Mouse (Mus musculus): ENCODE results near the gene Tmem235. TPM values are rescaled to one million over a fixed set of nuclear protein-coding genes. Genes with fewer than 3 reads are reported as not detected.

The Tmem235 gene
- polyA plus RNA-seq, 1 experiment from 2014 or later, result not detected

DNA sequence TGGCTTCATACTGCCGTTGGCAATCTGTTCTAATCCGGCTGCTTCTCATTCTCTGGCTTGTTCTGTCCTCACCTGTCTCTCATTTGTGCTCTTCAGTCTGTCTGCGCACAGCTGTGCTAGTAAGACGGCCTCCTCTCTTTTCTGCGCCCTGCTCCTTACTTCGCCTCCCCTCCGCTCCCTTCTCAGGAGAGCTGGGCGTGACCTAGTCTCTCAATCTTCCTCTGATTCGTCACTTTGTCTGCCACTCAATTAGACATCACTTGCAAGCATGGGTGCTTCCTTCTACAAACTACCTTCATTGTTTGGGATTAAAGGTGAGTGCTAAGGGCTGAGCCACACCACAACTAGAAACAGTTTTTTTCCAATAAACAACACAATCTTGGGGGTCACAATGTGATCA is 6.3 kb upstream of the Tmem235 start:
- Histone ChIP-seq H3K36me3 (peaks cover 64% of the 10 kb centered on the region), H3K27ac (no peak overlapping the region), H3K9me3 (replicated peaks) (no peaks in the 10 kb centered on the region), H3K27me3 (peaks cover 10% of the 10 kb centered on the region), H3K4me3 (replicated peaks) (no peak overlapping the region), H3K4me2 (no peak overlapping the region), H3K4me1 (peaks cover 17% of the 10 kb centered on the region), H3K9ac (no peak overlapping the region)
- 92% methylated on average over 9 of the region's 9 CpGs for WGBS
- ATAC-seq (replicated peaks; ENCODE audit: low FRiP score), result no peak

DNA sequence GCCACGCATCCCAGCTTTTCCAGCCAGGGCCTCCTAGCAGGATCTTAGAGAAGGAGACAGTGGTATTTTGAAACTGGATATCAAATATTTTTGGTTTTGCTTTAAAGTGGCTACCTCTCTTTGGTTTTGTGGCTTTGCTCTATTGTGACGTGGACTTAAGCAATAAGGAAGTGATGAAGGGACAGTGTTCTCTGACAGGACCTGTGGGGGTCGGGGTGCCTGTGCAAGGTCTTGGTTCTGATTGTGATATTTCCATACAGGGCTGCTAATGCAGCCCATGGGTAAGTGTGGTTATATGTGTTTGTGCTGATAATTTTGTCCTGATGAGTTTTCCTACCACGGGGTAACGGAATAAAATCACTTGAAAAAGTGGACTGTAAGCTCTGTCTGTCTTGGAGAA is 5.2 kb upstream of the Tmem235 start:
- H3K4me2 ChIP-seq, result no peak overlapping the region
- H3K9me3 ChIP-seq (replicated peaks), result no peaks in the 10 kb centered on the region
- no peak overlapping the region for H3K4me3 ChIP-seq (replicated peaks)
- no peak overlapping the region for H3K9ac ChIP-seq
- ATAC-seq (replicated peaks; ENCODE audit: low FRiP score), result no peak
- WGBS, result 81% methylated on average over 5 of the region's 5 CpGs
- H3K27ac ChIP-seq, result no peak overlapping the region
- H3K4me1 ChIP-seq, result peaks cover 15% of the 10 kb centered on the region
- H3K27me3 ChIP-seq, result peaks cover 22% of the 10 kb centered on the region
- peaks cover 64% of the 10 kb centered on the region for H3K36me3 ChIP-seq

DNA sequence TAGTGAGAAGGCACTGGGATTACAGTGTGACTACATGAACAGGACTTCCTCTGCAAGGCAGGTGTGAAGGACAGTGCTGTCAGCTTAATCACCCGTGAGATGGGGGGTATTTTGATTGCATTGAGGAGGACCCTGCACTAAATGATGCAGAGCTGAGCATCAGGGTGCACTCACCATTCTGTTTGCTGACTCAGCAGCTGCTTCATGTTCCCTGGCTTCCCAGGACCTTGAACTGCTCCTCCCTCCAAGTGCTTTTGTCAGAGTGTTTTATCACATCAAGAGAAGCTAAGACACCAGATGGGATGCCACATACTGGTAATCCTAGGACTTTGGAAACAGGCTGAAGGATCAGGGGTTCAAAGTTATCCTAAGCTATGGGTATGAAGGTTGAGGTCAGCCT is 4.6 kb upstream of the Tmem235 start:
- Histone ChIP-seq H3K4me3 (replicated peaks) (no peak overlapping the region), H3K4me2 (no peak overlapping the region), H3K9ac (no peak overlapping the region), H3K9me3 (replicated peaks) (no peaks in the 10 kb centered on the region), H3K4me1 (peaks cover 16% of the 10 kb centered on the region), H3K27me3 (peaks cover 28% of the 10 kb centered on the region), H3K36me3 (peaks cover 62% of the 10 kb centered on the region), H3K27ac (no peak overlapping the region)
- WGBS, result 47% methylated on average over 1 of the region's 1 CpGs
- 0 out of 2 replicates have a peak, but pooled peaks have one; percentile 22 for ATAC-seq (replicated peaks; ENCODE audit: low FRiP score)

DNA sequence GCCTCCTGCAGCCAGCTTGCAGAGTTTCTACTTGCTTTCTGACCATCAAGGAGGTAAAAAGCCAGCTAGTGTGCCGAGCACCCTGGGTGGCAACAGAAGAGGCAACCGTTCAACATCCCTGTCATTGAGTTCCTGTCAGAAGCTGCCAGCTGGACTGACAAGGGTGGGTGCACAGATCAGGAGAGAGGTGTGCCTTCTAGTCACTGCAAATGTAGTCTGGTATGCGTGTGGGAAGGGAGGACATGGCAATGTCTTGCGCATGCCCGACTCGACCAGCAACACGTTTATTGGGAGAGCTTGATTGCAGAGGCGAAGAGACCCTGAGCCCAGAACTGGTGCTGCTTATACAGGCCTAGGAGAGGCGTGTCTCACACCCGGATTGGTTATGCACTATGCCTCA is 3.1 kb upstream of the Tmem235 start:
- Histone ChIP-seq H3K27me3 (peaks cover 43% of the 10 kb centered on the region), H3K4me1 (peaks cover 13% of the 10 kb centered on the region), H3K36me3 (peaks cover 50% of the 10 kb centered on the region), H3K27ac (no peak overlapping the region), H3K9ac (no peak overlapping the region), H3K9me3 (replicated peaks) (no peaks in the 10 kb centered on the region), H3K4me2 (no peak overlapping the region), H3K4me3 (replicated peaks) (no peak overlapping the region)
- no peak for ATAC-seq (replicated peaks; ENCODE audit: low FRiP score)
- 91% methylated on average over 10 of the region's 10 CpGs for WGBS

DNA sequence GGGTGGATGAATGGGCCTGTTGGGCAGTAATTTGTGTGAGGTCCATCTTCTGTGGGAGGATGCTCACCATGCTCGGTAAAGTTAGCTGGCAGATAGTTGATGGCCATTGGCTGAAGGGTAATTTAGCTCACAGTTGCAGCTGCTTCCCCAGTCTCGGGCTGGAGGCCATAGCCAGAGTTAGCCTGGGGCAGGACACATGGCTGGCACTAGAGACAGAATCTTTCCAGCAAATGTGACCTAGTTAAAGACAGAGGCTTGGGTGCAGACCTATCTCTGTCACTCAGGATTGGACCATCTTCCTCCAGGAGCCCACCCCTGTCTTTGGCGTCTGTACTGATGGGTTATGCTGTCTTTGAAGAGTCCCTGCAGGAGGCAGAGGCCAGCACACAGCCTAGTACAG is 2.2 kb upstream of the Tmem235 start:
- H3K36me3 ChIP-seq, result peaks cover 40% of the 10 kb centered on the region
- H3K27ac ChIP-seq, result no peak overlapping the region
- no peak overlapping the region for H3K4me2 ChIP-seq
- no peak overlapping the region for H3K4me3 ChIP-seq (replicated peaks)
- H3K9ac ChIP-seq, result no peak overlapping the region
- H3K9me3 ChIP-seq (replicated peaks), result no peaks in the 10 kb centered on the region
- peaks cover 50% of the 10 kb centered on the region for H3K27me3 ChIP-seq
- H3K4me1 ChIP-seq, result peaks cover 13% of the 10 kb centered on the region
- no peak for ATAC-seq (replicated peaks; ENCODE audit: low FRiP score)
- 37% methylated on average over 3 of the region's 3 CpGs for WGBS

DNA sequence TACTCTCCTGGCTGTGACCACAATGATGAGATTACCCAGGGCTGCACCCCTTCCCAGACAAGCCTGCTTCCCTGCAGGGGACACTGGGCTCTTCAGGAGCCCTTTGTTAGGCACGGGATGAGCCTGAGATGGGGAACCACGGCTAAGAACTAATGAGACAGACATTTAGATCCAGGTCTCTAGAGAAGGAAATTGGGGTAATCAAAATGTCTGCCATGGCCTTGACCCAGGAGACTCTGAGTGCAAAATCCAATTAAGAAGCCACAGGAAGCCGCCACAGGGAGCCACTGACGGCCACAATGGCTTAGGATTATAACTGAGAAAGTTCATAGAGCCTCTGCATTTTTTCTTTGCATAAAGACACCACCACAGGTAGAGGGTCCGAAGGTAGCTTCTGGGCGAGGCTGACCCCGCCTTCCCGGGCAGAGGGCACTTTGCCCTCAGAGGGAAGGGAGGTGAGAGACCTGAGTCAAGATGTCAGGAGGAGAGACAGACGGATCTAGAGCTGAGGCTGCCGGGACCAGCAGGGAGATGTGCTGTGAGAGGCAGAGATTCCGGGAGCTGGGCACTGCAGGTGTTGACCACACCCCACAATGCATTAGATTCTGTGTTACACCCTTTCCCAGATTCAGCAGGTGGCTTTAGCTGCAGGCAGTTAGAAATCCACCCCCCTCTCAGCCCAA is 2.8 kb downstream of the Tmem235 start:
- ATAC-seq (replicated peaks; ENCODE audit: low FRiP score), result no peak
- Histone ChIP-seq H3K9me3 (replicated peaks) (no peaks in the 10 kb centered on the region), H3K9ac (no peak overlapping the region), H3K27me3 (peaks cover 53% of the 10 kb centered on the region), H3K4me2 (no peak overlapping the region), H3K27ac (no peak overlapping the region), H3K36me3 (no peaks in the 10 kb centered on the region), H3K4me3 (replicated peaks) (no peak overlapping the region), H3K4me1 (peaks cover 41% of the 10 kb centered on the region)
- 48% methylated on average over 11 of the region's 11 CpGs for WGBS

DNA sequence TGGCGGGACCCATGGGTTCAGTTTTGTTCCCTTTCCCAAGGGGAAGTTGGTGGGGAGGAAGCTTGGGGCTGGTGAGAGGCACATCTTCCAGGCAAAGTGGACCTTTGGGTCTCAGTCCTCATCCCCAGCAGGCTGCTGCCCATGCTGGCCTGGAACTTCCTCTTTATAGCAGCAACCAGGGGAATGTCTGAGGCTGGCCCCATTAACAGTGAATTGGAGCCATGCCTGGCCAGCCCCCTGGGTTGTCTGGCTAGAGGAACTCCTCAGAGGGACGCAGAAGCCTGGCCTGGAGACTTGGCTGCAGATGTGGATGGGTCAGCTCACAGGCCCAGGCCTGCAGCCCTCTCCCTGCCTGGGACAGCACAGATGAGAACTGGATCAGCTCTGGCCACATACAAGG is 4.3 kb downstream of the Tmem235 start:
- H3K4me3 ChIP-seq (replicated peaks), result no peak overlapping the region

DNA sequence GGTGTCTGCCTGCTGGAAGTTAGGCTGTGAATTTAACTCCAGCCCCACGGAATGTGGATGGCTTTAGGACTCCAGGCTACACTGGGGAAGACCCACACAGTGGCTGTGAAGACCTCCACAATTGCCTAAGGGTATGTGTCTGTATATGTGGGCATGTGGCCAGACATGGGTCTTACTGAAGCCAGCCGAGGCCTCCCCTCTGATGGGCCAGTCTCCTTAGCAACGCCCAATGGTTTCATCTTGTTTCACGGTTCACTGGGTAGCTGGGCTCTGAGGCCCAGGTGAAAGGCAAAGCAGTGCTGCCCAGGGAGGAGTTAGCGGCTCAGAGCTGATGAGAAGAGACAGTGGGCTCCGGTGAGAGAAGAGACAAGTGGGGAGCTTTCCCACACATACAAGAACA is 5.4 kb downstream of the Tmem235 start:
- Histone ChIP-seq H3K27me3 (peaks cover 26% of the 10 kb centered on the region), H3K36me3 (no peaks in the 10 kb centered on the region), H3K4me1 (peaks cover 33% of the 10 kb centered on the region), H3K9ac (peak overlapping the region; percentile 18; the same call in 1 of the 2 replicates), H3K9me3 (replicated peaks) (no peaks in the 10 kb centered on the region), H3K4me2 (0 out of 2 replicates have a peak overlapping the region, but pooled peaks have one; percentile 26), H3K27ac (peak overlapping the region; percentile 41), H3K4me3 (replicated peaks) (no peak overlapping the region)
- ATAC-seq (replicated peaks; ENCODE audit: low FRiP score), result 0 out of 2 replicates have a peak, but pooled peaks have one; percentile 41
- WGBS, result 15% methylated on average over 6 of the region's 6 CpGs

More for the DNA sequence above, 4.3 kb downstream of the Tmem235 start:
- Histone ChIP-seq H3K9ac (no peak overlapping the region), H3K9me3 (replicated peaks) (no peaks in the 10 kb centered on the region), H3K27ac (no peak overlapping the region), H3K4me1 (peaks cover 39% of the 10 kb centered on the region), H3K4me2 (no peak overlapping the region), H3K27me3 (peaks cover 38% of the 10 kb centered on the region), H3K36me3 (no peaks in the 10 kb centered on the region)
- 71% methylated on average over 2 of the region's 2 CpGs for WGBS
- ATAC-seq (replicated peaks; ENCODE audit: low FRiP score), result no peak

DNA sequence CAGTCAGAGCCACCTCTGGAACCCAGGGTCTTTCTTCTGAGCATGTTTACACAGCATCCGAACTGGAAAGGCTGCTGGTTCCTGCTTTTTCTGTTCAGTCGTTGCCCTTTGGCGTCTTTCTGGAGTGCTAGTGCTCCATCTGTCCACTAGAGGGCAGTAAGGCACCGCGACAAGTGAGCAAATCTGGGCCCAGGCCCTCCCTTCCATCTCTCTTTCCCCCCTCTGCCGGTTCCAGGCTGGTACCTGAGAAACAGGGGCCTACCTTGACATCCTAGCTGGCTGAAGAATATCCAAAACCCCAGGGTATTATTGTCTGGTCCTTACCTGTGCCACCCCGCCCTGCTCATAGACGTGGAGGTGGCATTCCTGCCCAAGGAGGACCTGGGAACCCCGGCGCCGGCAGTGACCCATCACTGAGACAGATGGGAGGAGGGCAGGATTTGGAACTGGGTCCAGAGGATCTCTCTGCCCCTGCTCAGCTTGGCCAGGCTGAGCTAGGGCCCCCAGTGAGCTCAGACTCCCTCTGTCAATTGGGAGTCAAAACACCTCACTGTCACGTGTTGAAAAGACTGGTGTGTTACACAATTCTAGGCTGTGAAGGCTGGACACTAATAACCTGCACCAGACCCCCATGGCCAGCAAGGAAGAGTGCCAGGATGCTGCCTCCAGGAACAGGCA is 10.3 kb downstream of the Tmem235 start:
- Histone ChIP-seq H3K27me3 (no peaks in the 10 kb centered on the region), H3K4me3 (replicated peaks) (no peak overlapping the region), H3K9me3 (replicated peaks) (no peaks in the 10 kb centered on the region), H3K27ac (no peak overlapping the region), H3K4me2 (no peak overlapping the region), H3K36me3 (no peaks in the 10 kb centered on the region), H3K4me1 (peaks cover 43% of the 10 kb centered on the region), H3K9ac (no peak overlapping the region)
- ATAC-seq (replicated peaks; ENCODE audit: low FRiP score), result no peak
- 40% methylated on average over 12 of the region's 12 CpGs for WGBS

DNA sequence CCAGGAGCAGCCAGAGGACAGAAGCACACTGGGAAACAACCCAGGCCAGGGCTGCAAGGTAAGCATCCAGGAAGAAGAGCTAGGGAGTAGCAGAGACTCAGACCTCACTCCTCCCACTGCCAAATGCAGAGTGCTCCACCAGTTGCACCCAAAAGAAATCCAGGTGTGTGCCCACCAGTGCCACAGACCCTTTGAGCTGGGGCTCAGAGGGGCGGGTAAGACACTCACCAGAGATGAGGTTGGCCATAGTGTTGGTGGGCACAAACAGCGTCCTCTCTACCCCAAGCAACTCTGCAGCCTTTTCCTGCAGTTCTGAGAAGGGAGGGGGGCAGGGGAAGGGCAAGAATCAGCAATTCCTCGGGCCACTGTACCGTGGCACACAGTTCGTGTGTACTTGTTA is 10.8 kb downstream of the Tmem235 start:
- 65% methylated on average over 5 of the region's 5 CpGs for WGBS
- H3K27ac ChIP-seq, result no peak overlapping the region
- no peaks in the 10 kb centered on the region for H3K27me3 ChIP-seq
- no peak for ATAC-seq (replicated peaks; ENCODE audit: low FRiP score)
- no peak overlapping the region for H3K9ac ChIP-seq
- H3K4me3 ChIP-seq (replicated peaks), result no peak overlapping the region
- no peaks in the 10 kb centered on the region for H3K36me3 ChIP-seq
- no peak overlapping the region for H3K4me2 ChIP-seq
- no peaks in the 10 kb centered on the region for H3K9me3 ChIP-seq (replicated peaks)
- H3K4me1 ChIP-seq, result peaks cover 40% of the 10 kb centered on the region

DNA sequence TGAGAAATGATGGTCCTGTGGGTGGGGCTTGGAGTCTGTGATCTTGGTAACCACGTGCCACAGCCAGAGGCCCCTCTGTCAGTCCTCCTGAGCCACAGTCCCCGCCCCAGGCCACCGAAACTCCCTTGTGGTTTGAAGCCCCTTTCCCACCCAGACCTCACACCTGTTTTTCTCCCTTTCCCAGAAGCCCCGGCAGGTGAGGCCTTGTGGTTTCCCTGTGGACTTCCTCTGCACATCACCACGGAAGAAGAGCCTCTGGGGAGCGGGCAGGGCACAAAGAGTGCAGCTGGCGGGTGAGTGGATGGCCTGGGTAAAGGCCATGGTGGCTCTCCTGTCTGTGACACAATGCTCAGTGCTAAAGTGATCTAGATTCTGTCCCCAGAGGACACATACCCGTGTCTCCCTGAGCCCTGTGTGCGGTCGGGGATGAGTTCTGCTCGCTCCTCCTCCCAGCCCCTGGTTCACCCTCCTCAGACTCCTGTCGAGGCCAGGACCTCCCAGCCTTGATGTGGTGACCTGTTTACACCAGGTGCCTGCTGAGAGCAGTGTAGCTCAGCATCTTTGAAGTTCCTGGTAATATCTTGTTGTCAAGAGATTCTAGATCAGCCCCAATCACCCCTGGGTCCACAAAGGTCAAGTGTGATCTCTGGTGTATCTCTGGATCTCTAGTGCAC is 11.5 kb downstream of the Tmem235 start:
- 0 out of 2 replicates have a peak overlapping the region, but pooled peaks have one; percentile 80 for H3K4me3 ChIP-seq (replicated peaks)
- no peak for ATAC-seq (replicated peaks; ENCODE audit: low FRiP score)
- 65% methylated on average over 12 of the region's 12 CpGs for WGBS
- H3K4me1 ChIP-seq, result peaks cover 37% of the 10 kb centered on the region
- no peaks in the 10 kb centered on the region for H3K36me3 ChIP-seq
- H3K9ac ChIP-seq, result no peak overlapping the region
- no peaks in the 10 kb centered on the region for H3K9me3 ChIP-seq (replicated peaks)
- H3K4me2 ChIP-seq, result peak overlapping the region; percentile 99
- no peaks in the 10 kb centered on the region for H3K27me3 ChIP-seq
- H3K27ac ChIP-seq, result no peak overlapping the region
